In the genomic region with DNA sequence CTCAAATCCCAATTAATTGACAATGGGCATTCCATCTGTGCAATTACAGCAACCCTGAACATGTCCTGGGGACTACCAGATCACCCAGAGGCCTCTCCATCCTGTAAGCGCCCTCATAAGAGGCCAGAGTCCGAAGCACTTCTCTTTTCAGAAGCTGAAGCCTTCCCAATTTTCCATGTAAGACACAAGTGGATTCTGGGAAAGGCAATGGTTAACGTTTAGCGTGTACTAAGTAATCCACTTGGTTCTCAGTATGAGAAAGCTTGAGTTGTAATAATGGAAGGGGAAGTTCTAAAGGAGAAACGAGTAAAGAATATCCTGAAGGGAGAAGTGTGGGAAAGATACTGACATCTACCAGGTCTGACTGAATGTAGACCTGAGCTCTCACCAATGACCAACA, we compare ENCODE assay signal across 7 mouse cellular contexts. TPM values are rescaled to one million over a fixed set of nuclear protein-coding genes. Genes with fewer than 3 reads are reported as not detected.
DNase-seq lines count a peak whose midpoint lies in the region; ATAC-seq and TF ChIP-seq lines count a peak whose summit lies in the region.

No protein-coding gene starts in this region.

- ATAC-seq in hindbrain, embryonic 16.5 days, result no peak
- no peak for ATAC-seq in liver, embryonic 14.5 days (ENCODE audit: insufficient read depth)

- 47% methylated on average over 5 of the region's 5 CpGs for WGBS in hindbrain, embryonic 16.5 days
- 43% methylated on average over 5 of the region's 5 CpGs for WGBS in liver, embryonic 14.5 days (ENCODE audit: insufficient replicate concordance)

- DNase-seq in 3T3-L1 (ENCODE audit: low read depth, low spot score), result peak; percentile 23
- no peak for DNase-seq in liver, embryonic 14.5 days (ENCODE audit: low read depth in 3 of 3, low spot score in 3 of 3)
- DNase-seq in B cell, adult 2 months, result no peak
- DNase-seq in adrenal gland, adult 2 months, result no peak
- DNase-seq in ovary, postnatal 36 days (ENCODE audit: low spot score), result no peak

- H3K27me3 ChIP-seq in C2C12 (ENCODE audit: control insufficient read depth, insufficient read depth, insufficient read length), result no peaks in the 10 kb centered on the region
- H3K27me3 ChIP-seq in hindbrain, embryonic 16.5 days (replicated peaks; ENCODE audit: control insufficient read depth, insufficient read depth, low read length), result no peaks in the 10 kb centered on the region
- H3K27me3 ChIP-seq in liver, embryonic 14.5 days (ENCODE audit: control insufficient read depth, insufficient read depth, low read length), result peaks cover 9% of the 10 kb centered on the region; the same call in 1 of the 2 replicates

- peak overlapping the region; percentile 84 for H3K4me2 ChIP-seq in hindbrain, embryonic 16.5 days (ENCODE audit: low read length)
- H3K4me2 ChIP-seq in liver, embryonic 14.5 days (ENCODE audit: low read depth), result peak overlapping the region; percentile 44

- peaks cover 61% of the 10 kb centered on the region for H3K79me2 ChIP-seq in C2C12 (ENCODE audit: control insufficient read depth, insufficient read depth)

- peaks cover 2% of the 10 kb centered on the region; the same call in 1 of the 2 replicates for H3K4me1 ChIP-seq in hindbrain, embryonic 16.5 days (ENCODE audit: control insufficient read depth, insufficient read depth, low read depth, low read length)
- 0 out of 4 replicates have a peak, but pooled peaks cover 0 to 5% of the 10 kb centered on the region in 2 experiments for H3K4me1 ChIP-seq in liver, embryonic 14.5 days (replicated peaks; ENCODE audit: control insufficient read depth in 2 of 2, insufficient read depth in 2 of 2, low read length in 1 of 2)

- peak overlapping the region; percentile 53 for H3K4me3 ChIP-seq in C2C12 (ENCODE audit: insufficient read depth, poor library complexity, severe bottlenecking)
- H3K4me3 ChIP-seq in hindbrain, embryonic 16.5 days (ENCODE audit: low read length), result peak overlapping the region; percentile 88
- peak overlapping the region; percentile 6 to 11; a peak in 2 of 4 replicates for H3K4me3 ChIP-seq in liver, embryonic 14.5 days (ENCODE audit: insufficient read depth in 1 of 2, low read depth in 2 of 2, low read length in 2 of 2)

- no peak overlapping the region for H3K27ac ChIP-seq in hindbrain, embryonic 16.5 days (ENCODE audit: low read depth, low read length)
- no peak overlapping the region for H3K27ac ChIP-seq in liver, embryonic 14.5 days

- TF ChIP-seq CTCF in C2C12 (IDR thresholded peaks at IDR 0.05; ENCODE audit: control insufficient read depth, insufficient read depth, insufficient read length), result no peak
- no peak for TF ChIP-seq CTCF in liver, embryonic 14.5 days (IDR thresholded peaks at IDR 0.05; ENCODE audit: low read depth)

- H3ac ChIP-seq in C2C12 (ENCODE audit: control insufficient read depth, insufficient read length, low read depth), result peak overlapping the region; percentile 39

- peaks cover 50% of the 10 kb centered on the region for H3K79me3 ChIP-seq in C2C12 (ENCODE audit: low read depth)

- no peak overlapping the region for H3K9ac ChIP-seq in hindbrain, embryonic 16.5 days (ENCODE audit: low read depth, low read length)
- no peak overlapping the region for H3K9ac ChIP-seq in liver, embryonic 14.5 days (replicated peaks)

- no peaks in the 10 kb centered on the region for H3K9me3 ChIP-seq in hindbrain, embryonic 16.5 days (ENCODE audit: control insufficient read depth, low read length)
- H3K9me3 ChIP-seq in liver, embryonic 14.5 days (ENCODE audit: control insufficient read depth, low read length), result no peaks in the 10 kb centered on the region

- no peak for TF ChIP-seq EP300 in liver, embryonic 14.5 days (IDR thresholded peaks at IDR 0.05; ENCODE audit: low read depth)

- no peaks in the 10 kb centered on the region for H3K36me3 ChIP-seq in C2C12 (ENCODE audit: control insufficient read depth, insufficient read depth)
- H3K36me3 ChIP-seq in hindbrain, embryonic 16.5 days (ENCODE audit: control insufficient read depth, insufficient read depth, low read length), result no peaks in the 10 kb centered on the region
- no peaks in the 10 kb centered on the region for H3K36me3 ChIP-seq in liver, embryonic 14.5 days (replicated peaks; ENCODE audit: control insufficient read depth, insufficient read depth, low read depth)

TF ChIP-seq in C2C12, 6 proteins besides CTCF, POLR2A, EP300 and RAD21:
- TF ChIP-seq FOSL1 (IDR thresholded peaks at IDR 0.05; ENCODE audit: insufficient read depth, low read length, poor library complexity, severe bottlenecking) (no peak), USF1 (IDR thresholded peaks at IDR 0.05; ENCODE audit: low read depth) (no peak), MYOD1 (IDR thresholded peaks at IDR 0.05; ENCODE audit: control insufficient read depth, insufficient read length, low read depth) (no peak), MYOG (IDR thresholded peaks at IDR 0.05; ENCODE audit: control insufficient read depth, extremely low read depth, insufficient read length) (no peak), MAX (IDR thresholded peaks at IDR 0.05) (no peak), CEBPB (IDR thresholded peaks at IDR 0.05; ENCODE audit: low read depth) (no peak)

RNA-seq across cellular contexts. Expression of a gene that starts 1.4 kb away (rescaled TPM):
- polyA plus RNA-seq in C2C12 (2012; fragmentation: generic; extraction: Trizol), result 8.4 TPM
- polyA plus RNA-seq in hindbrain, embryonic 16.5 days (2015; fragmentation: Nextera tagmentation; extraction: Ambion mirVana), result 15.7 and 17.1 TPM in 2 replicates
- polyA plus RNA-seq in liver, embryonic 14.5 days (2012; rRNA removed), result 1.6 and 2.0 TPM in 2 replicates
- polyA plus RNA-seq in liver, embryonic 14.5 days (2014; fragmentation: Nextera tagmentation; extraction: Ambion mirVana), result 4.4 and 4.7 TPM in 2 replicates
- total RNA-seq in adrenal gland, adult 2 months (2021), result 10 to 100 TPM; 26.0 to 31.1 TPM
- polyA plus RNA-seq in adrenal gland, adult 2 months (2012; rRNA removed), result 25.2 and 31.8 TPM in 2 replicates

Comparison
In these comparisons a context has a peak if more than half of its experiments do, and no peak if none do; other contexts are left out.
1. H3K4me3 ChIP-seq: peak in every context shown above with its lines; median percentile 88 in hindbrain, embryonic 16.5 days; 53 in C2C12; 8 in liver, embryonic 14.5 days.